Mouse (Mus musculus) C2C12 (cell line): Measurements from ENCODE around the gene Syn3.

Experiments
- CEBPB ChIP-seq: IDR thresholded peaks from one replicate; pipeline ENCODE4 v1.6.1; 2011; ENCODE audit warnings: low read depth, mild to moderate bottlenecking, control low read depth, moderate library complexity
- CTCF ChIP-seq: IDR thresholded peaks from one replicate; pipeline ENCODE4 v1.5.1; 2011; ENCODE audit not compliant: control insufficient read depth, insufficient read depth, insufficient read length
- FOSL1 ChIP-seq: IDR thresholded peaks from one replicate; pipeline ENCODE4 v1.8.0; 2011; ENCODE audit warnings: mild to moderate bottlenecking, low read length; ENCODE audit not compliant: poor library complexity, insufficient read depth, severe bottlenecking
- MAX ChIP-seq: IDR thresholded peaks from one replicate; pipeline ENCODE4 v1.6.1; 2011; ENCODE audit warnings: mild to moderate bottlenecking, control low read depth
- USF1 ChIP-seq: IDR thresholded peaks from one replicate; pipeline ENCODE4 v1.6.1; 2011; ENCODE audit warnings: low read depth, mild to moderate bottlenecking, control low read depth, moderate library complexity

DNA sequence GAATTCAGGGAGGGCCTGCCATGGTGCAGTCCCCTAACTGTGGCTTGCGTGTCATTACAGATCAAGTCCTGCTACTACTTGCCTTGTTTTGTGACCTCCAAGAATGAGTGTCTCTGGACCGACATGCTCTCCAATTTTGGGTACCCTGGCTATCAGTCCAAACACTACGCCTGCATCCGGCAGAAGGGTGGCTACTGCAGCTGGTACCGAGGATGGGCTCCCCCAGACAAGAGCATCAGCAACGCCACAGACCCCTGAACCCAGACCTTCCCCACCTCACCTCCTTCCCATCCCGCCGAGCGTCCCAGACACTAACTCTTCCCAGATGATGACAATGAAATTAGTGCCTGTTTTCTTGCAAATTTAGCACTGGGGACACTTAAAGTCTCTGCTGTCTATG lies 153.1 kb downstream of the Syn3 start:
- TF ChIP-seq CTCF (no peak), MAX (no peak), CEBPB (no peak), USF1 (no peak), FOSL1 (no peak)
